Mouse (Mus musculus): ENCODE measurements around the gene Itpr3. TPM values are rescaled to one million over a fixed set of nuclear protein-coding genes. Genes with fewer than 3 reads are reported as not detected.

Itpr3 gene
- 0.84 and 0.94 TPM in 2 replicates for polyA plus RNA-seq (2015; fragmentation: Nextera tagmentation; extraction: Ambion mirVana)

DNA sequence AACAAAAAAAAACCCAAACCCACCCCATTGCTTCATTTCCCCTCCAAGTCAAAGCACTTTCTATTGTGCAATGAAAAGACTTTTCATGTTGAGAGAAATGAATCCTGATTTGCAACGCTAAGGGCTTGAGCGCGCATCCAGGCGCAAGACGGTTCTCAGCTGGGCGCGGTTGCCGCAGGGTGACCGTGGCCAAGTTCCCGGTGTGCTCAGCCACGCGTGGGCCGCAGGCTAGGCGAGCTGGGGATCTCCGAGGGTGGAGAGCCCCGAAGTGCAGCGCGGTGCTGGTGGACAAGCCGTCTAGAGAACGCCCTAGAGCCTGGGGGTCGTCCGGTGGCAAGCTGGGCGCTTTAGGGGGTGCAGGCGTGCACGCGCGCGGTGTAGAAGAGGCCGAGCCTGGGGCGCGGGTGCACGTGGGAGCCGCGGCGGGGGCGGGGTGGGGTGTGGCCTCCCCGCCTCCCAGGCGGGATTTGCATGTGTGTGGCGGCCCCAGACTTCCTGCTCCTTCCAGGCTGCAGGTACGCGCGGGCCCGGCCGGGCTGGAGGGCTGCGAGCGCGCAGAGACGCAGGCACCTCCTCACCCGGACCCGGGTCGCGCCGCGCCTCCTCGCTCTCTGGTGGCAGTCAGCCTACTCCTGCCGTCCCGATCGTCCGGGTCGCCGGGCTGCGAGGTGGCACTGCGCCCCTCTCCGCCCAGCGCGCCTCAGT lies at the start of gene Itpr3:
Itpr3 (plus strand) TSS at position 493 of the 705 bp plus-strand sequence.
- Histone ChIP-seq H3K27ac (ENCODE audit: low read depth, low read length) (no peak within 1 kb of the TSS), H3K9ac (ENCODE audit: low read depth, low read length) (peak within 1 kb of the TSS; percentile 56), H3K4me1 (ENCODE audit: control insufficient read depth, insufficient read depth, low read depth, low read length) (peaks cover 12% of the 10 kb centered on the region; the same call in 1 of the 2 replicates), H3K36me3 (ENCODE audit: control insufficient read depth, insufficient read depth, low read length) (no peaks in the 10 kb centered on the region), H3K27me3 (replicated peaks; ENCODE audit: control insufficient read depth, insufficient read depth, low read length) (peaks cover 39% of the 10 kb centered on the region), H3K9me3 (ENCODE audit: control insufficient read depth, low read length) (no peaks in the 10 kb centered on the region), H3K4me2 (ENCODE audit: low read length) (peak within 1 kb of the TSS; percentile 84), H3K4me3 (ENCODE audit: low read length) (peak within 1 kb of the TSS; percentile 51)
- under 1% methylated on average over 40 of the region's 66 CpGs for WGBS
- ATAC-seq = peak; percentile 58

DNA sequence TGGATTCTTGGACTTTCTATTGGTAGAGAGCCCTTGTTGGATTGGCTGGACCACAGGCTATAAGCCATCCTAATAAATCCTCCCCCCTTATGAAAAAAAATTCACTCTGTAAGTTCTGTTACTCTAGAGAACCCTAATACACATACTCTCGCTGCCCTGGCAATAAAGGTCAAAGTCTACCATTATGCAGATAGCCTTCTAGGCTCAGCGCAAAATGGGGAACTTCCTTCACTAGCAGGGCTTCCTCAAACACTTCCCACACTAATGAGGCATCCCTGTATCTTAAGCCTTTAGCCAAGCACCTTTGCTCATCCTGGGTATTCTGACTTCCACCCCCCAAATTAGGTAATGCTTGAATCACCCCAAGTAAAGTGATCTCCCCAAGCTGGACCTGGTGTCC lies 48.8 kb upstream of the Itpr3 start:
- H3K4me3 ChIP-seq (ENCODE audit: low read length) = no peak overlapping the region
- no peaks in the 10 kb centered on the region for H3K4me1 ChIP-seq (ENCODE audit: control insufficient read depth, insufficient read depth, low read depth, low read length)
- ATAC-seq = no peak
- H3K27me3 ChIP-seq (replicated peaks; ENCODE audit: control insufficient read depth, insufficient read depth, low read length) = no peaks in the 10 kb centered on the region
- H3K4me2 ChIP-seq (ENCODE audit: low read length) = no peak overlapping the region
- H3K27ac ChIP-seq (ENCODE audit: low read depth, low read length) = no peak overlapping the region
- no peaks in the 10 kb centered on the region for H3K36me3 ChIP-seq (ENCODE audit: control insufficient read depth, insufficient read depth, low read length)
- WGBS = 93% methylated on average over 2 of the region's 2 CpGs
- H3K9me3 ChIP-seq (ENCODE audit: control insufficient read depth, low read length) = no peaks in the 10 kb centered on the region
- H3K9ac ChIP-seq (ENCODE audit: low read depth, low read length) = no peak overlapping the region

DNA sequence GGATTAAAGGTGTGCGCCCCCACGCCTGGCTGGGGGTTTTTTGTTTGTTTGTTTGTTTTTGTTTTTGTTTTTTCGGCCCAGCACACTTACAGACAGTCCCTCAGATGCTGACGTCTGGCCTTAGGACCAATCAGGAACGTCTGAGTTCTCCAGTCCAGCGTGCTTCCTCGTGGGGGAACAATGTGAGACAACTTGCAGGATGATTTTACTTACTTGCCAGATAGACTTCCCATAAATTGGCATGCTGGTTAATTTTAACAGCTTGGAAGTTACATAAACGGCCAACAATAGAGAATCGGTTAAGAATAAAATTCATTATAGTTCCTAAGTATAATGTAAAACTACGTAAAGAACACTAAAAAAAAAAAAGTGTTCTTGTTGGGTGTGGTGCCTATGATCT lies 45.9 kb upstream of the Itpr3 start:
- Histone ChIP-seq H3K9me3 (ENCODE audit: control insufficient read depth, low read length) (no peaks in the 10 kb centered on the region), H3K27ac (ENCODE audit: low read depth, low read length) (no peak overlapping the region), H3K9ac (ENCODE audit: low read depth, low read length) (no peak overlapping the region), H3K36me3 (ENCODE audit: control insufficient read depth, insufficient read depth, low read length) (no peaks in the 10 kb centered on the region), H3K27me3 (replicated peaks; ENCODE audit: control insufficient read depth, insufficient read depth, low read length) (no peaks in the 10 kb centered on the region), H3K4me2 (ENCODE audit: low read length) (no peak overlapping the region), H3K4me1 (ENCODE audit: control insufficient read depth, insufficient read depth, low read depth, low read length) (no peaks in the 10 kb centered on the region), H3K4me3 (ENCODE audit: low read length) (no peak overlapping the region)
- ATAC-seq = no peak
- WGBS = 90% methylated on average over 10 of the region's 10 CpGs

DNA sequence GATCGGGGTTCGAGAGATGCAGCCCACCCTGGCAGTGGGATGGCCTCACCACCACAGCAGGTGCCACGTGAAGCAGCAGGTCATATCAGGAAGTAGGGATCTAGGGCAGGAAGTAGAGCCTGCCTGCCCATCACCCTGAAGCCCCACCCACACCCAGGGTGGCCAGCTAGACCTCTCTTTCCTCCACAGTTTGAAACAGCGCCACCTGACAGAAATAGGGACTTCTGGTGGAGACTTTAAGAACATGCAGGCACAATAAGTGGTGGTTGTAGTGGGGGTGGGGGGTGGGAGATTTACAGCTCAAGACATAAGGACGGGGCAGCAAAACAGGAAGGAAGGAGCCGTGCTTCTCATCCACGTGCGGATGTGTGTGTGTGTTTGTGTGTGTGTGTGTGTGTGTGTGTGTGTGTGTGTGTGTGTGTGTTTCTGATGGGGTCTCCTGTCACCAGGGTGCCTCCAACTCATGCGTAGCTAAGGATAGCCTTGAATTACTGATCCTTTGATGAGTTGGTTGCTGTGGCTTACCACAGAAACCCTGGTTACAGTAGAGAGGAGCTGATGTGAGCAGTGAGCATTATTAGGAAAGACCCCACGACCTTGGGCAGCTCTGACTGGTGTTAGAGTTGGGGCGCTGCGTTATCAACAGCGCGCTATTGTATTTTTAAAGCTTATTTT lies 45.0 kb upstream of the Itpr3 start:
- Histone ChIP-seq H3K4me1 (ENCODE audit: control insufficient read depth, insufficient read depth, low read depth, low read length) (no peaks in the 10 kb centered on the region), H3K9ac (ENCODE audit: low read depth, low read length) (no peak overlapping the region), H3K4me3 (ENCODE audit: low read length) (no peak overlapping the region), H3K27ac (ENCODE audit: low read depth, low read length) (no peak overlapping the region), H3K4me2 (ENCODE audit: low read length) (no peak overlapping the region), H3K36me3 (ENCODE audit: control insufficient read depth, insufficient read depth, low read length) (no peaks in the 10 kb centered on the region), H3K27me3 (replicated peaks; ENCODE audit: control insufficient read depth, insufficient read depth, low read length) (no peaks in the 10 kb centered on the region), H3K9me3 (ENCODE audit: control insufficient read depth, low read length) (no peaks in the 10 kb centered on the region)
- WGBS = 65% methylated on average over 14 of the region's 14 CpGs
- no peak for ATAC-seq

DNA sequence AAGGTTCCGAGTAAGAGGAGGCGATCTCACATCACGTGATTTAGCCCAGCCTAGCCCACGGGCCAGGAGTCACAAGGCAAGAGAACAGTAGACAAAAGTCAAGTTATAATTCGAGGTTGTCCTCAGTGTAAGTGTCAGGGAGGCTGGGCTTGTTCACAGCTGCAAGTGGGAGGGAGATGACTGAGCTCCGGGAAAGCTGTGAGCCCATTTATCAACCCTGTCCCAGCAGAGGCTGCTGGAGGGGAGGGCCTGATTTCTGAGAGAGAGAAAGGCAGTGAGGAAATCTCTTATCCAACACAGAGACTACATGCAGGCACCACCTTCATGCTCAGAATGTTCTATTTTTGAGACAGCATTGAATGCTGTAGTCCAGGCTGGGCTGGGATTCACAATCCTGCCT lies 44.2 kb upstream of the Itpr3 start:
- H3K27ac ChIP-seq (ENCODE audit: low read depth, low read length) = no peak overlapping the region
- H3K4me3 ChIP-seq (ENCODE audit: low read length) = no peak overlapping the region
- no peaks in the 10 kb centered on the region for H3K27me3 ChIP-seq (replicated peaks; ENCODE audit: control insufficient read depth, insufficient read depth, low read length)
- no peak overlapping the region for H3K4me2 ChIP-seq (ENCODE audit: low read length)
- 35% methylated on average over 6 of the region's 6 CpGs for WGBS
- H3K9ac ChIP-seq (ENCODE audit: low read depth, low read length) = no peak overlapping the region
- H3K4me1 ChIP-seq (ENCODE audit: control insufficient read depth, insufficient read depth, low read depth, low read length) = peaks cover 3% of the 10 kb centered on the region; the same call in 1 of the 2 replicates
- ATAC-seq = no peak
- H3K36me3 ChIP-seq (ENCODE audit: control insufficient read depth, insufficient read depth, low read length) = no peaks in the 10 kb centered on the region
- H3K9me3 ChIP-seq (ENCODE audit: control insufficient read depth, low read length) = no peaks in the 10 kb centered on the region

DNA sequence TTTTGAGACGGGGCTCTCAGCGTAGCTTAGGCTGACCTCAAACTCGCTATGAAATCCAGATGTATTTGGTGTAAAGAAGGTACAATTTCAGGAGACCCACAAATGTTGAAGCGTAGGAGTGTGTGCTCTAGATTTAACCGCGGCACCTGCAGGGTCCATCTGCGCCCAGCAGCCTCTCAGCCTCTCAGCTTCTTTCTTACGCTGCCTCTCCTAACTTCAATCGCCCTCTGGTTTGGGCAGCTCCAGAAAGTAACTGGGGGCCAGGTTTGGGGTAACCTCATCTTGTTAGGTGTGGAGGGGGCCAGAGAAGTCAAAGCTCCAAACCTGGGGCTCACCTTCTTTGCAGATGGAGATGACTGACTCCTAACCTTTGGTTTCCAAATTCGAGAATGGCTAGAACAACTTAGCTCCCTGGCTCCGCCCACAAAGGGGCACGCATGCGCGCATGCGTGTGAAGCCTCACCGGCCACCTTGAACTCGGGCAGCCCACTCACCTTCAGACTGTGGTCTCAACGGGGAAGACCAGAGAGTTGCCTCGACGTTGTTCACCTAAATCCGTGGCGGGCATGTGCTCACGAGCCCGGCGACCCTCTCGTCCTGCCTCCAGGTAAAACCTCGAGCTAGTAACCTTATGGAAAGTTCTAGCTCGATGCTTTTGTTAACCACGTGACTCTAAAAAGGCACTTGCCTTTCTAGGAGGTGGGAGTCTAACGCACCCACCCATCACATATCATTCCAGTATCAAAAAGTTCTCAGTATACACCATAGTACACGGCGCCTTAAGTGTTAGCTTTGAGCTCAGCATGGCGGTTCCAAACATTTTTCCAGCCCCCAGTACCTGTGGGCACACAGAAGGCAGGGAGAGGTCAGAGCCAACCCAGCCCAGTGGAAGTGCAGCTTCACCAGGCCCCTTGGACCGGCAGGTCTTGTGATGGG lies 39.3 kb upstream of the Itpr3 start:
- H3K27ac ChIP-seq (ENCODE audit: low read depth, low read length) = peak overlapping the region; percentile 67

DNA sequence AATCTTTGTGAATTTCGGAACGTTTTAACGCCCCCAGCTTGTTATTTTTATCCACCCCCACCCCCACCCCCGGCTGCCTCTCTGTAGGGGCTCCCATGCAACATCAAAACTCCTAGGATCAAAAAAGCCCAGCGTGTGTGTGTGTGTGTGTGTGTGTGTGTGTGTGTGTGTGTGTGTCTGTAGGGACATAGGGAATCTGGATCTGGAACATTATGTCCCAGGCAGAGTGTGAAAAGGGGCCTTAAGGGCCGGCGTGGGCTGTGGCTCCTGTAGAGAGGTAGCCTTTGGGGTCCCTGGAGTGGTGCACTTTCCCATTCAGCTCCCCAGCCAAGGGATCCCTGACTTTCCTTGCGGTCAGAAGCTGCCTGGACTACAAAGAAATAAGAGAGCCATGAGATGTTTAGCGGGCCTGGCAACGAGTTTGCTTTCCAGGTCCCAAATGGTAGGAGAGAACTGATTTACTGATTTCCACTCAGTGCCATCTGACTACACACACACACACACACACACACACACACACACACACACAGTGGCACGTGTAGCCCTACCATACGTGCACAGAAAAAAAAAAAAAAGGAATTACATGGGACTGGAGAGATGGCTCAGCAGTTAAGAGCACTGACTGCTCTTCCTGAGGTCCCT lies 38.4 kb upstream of the Itpr3 start:
- Histone ChIP-seq H3K4me3 (ENCODE audit: low read length) (peak overlapping the region; percentile 51), H3K36me3 (ENCODE audit: control insufficient read depth, insufficient read depth, low read length) (peaks cover 17% of the 10 kb centered on the region), H3K9me3 (ENCODE audit: control insufficient read depth, low read length) (no peaks in the 10 kb centered on the region), H3K4me2 (ENCODE audit: low read length) (peak overlapping the region; percentile 78), H3K27ac (ENCODE audit: low read depth, low read length) (peak overlapping the region; percentile 67), H3K27me3 (replicated peaks; ENCODE audit: control insufficient read depth, insufficient read depth, low read length) (no peaks in the 10 kb centered on the region), H3K9ac (ENCODE audit: low read depth, low read length) (peak overlapping the region; percentile 70), H3K4me1 (ENCODE audit: control insufficient read depth, insufficient read depth, low read depth, low read length) (peaks cover 9% of the 10 kb centered on the region)
- WGBS = 27% methylated on average over 12 of the region's 12 CpGs
- no peak for ATAC-seq

More for the DNA sequence above, 39.3 kb upstream of the Itpr3 start:
- Histone ChIP-seq H3K4me1 (ENCODE audit: control insufficient read depth, insufficient read depth, low read depth, low read length) (peaks cover 9% of the 10 kb centered on the region), H3K4me3 (ENCODE audit: low read length) (peak overlapping the region; percentile 51), H3K9me3 (ENCODE audit: control insufficient read depth, low read length) (no peaks in the 10 kb centered on the region), H3K36me3 (ENCODE audit: control insufficient read depth, insufficient read depth, low read length) (peaks cover 15% of the 10 kb centered on the region), H3K4me2 (ENCODE audit: low read length) (peak overlapping the region; percentile 78), H3K9ac (ENCODE audit: low read depth, low read length) (peak overlapping the region; percentile 70), H3K27me3 (replicated peaks; ENCODE audit: control insufficient read depth, insufficient read depth, low read length) (no peaks in the 10 kb centered on the region)
- 8% methylated on average over 34 of the region's 34 CpGs for WGBS
- ATAC-seq = peak; percentile 86

DNA sequence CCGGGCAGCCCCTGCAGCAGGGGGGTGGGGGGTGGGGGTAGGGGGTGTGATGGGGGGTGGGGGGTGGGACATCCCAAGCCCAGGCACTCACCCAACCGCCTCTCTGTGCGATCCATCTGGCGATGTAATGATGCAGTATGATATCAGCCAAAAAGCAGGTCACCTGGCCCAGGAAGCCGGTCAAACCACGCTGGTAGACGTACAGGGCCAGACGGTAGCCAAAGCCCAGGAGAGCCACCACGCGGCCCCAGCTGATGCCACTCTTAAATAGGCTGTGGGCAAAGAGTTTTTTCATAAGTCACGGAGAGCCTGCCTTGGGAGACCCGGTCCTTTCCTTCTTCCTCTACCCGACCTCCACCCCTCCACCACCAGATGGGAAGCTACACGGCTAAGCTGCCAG lies 36.0 kb upstream of the Itpr3 start:
- no peak overlapping the region for H3K4me3 ChIP-seq (ENCODE audit: low read length)
- H3K4me1 ChIP-seq (ENCODE audit: control insufficient read depth, insufficient read depth, low read depth, low read length) = peaks cover 9% of the 10 kb centered on the region
- WGBS = 82% methylated on average over 14 of the region's 14 CpGs
- peaks cover 25% of the 10 kb centered on the region for H3K36me3 ChIP-seq (ENCODE audit: control insufficient read depth, insufficient read depth, low read length)
- H3K27ac ChIP-seq (ENCODE audit: low read depth, low read length) = no peak overlapping the region
- no peak for ATAC-seq
- H3K4me2 ChIP-seq (ENCODE audit: low read length) = no peak overlapping the region
- no peaks in the 10 kb centered on the region for H3K9me3 ChIP-seq (ENCODE audit: control insufficient read depth, low read length)
- H3K9ac ChIP-seq (ENCODE audit: low read depth, low read length) = no peak overlapping the region
- no peaks in the 10 kb centered on the region for H3K27me3 ChIP-seq (replicated peaks; ENCODE audit: control insufficient read depth, insufficient read depth, low read length)
